In the genomic region with DNA sequence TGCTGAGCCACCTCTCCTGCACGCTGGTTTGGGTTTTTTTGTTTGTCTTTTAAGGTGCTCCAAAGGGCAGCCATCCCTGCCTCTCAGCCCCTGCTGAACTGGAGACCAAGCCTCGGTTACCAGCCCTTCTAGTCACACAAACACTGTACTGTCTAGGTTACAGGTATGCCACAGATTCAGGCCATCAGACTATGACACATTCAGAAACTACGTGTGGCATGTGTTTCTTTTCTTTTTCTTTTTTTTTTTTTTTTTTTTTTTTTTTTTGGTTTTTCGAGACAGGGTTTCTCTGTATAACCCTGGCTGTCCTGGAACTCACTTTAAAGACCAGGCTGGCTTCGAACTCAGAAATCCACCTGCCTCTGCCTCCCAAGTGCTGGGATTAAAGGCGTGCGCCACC, we compare ENCODE assay signal across 18 mouse cellular contexts. TPM values are rescaled to one million over a fixed set of nuclear protein-coding genes. Genes with fewer than 3 reads are reported as not detected.
"Had no signal": no experiment of that assay in that cellular context is flagged by ENCODE, and none has a peak within 500 bp of the region (broad histone marks: within the 10 kb centered on the region; RNA-seq: fewer than 3 reads in every experiment).

No protein-coding gene starts in this region.

RNA-seq across cellular contexts. Expression of a gene that starts 9.0 kb away (rescaled TPM):
- total RNA-seq: left cerebral cortex, postnatal 10 days; left cerebral cortex, postnatal 14 days; left cerebral cortex, postnatal 36 days; left cerebral cortex, postnatal 4 days; liver, adult 2 months; midbrain, postnatal 0 days; monocyte, adult 5-6 weeks had no signal
- polyA plus RNA-seq: liver, adult 2 months; lung, postnatal 0 days; macrophage; midbrain, embryonic 13.5 days; midbrain, embryonic 14.5 days; midbrain, embryonic 15.5 days; midbrain, embryonic 16.5 days; midbrain, postnatal 0 days; myocyte had no signal

RNA-seq across cellular contexts. Expression of a gene that starts 21.0 kb away (rescaled TPM):
- total RNA-seq: midbrain, postnatal 0 days had no signal
- polyA plus RNA-seq: liver, embryonic 13.5 days; lung, adult 2 months; neural tube, embryonic 11.5 days; neural tube, embryonic 12.5 days had no signal
